Mouse (Mus musculus) cerebellum, adult 2 months (tissue): Measurements from ENCODE around the gene Adprm. TPM values are rescaled to one million over a fixed set of nuclear protein-coding genes. Genes with fewer than 3 reads are reported as not detected.
A peak's percentile ranks its signal among the peaks of the same experiment; 100 is the strongest.

Experiments used
- DNase-seq, 2 experiments: peaks; one replicate each; pipeline ENCODE4 v3.0.0; 2021
- H3K27ac ChIP-seq: fragments of 200-500 bp; 2 replicates; pipeline ENCODE4 v1.5.1; 2012; ENCODE audit warnings: low read length, control low read depth, inconsistent platforms; ENCODE audit not compliant: insufficient read depth
- H3K27me3 ChIP-seq: fragments of 200-500 bp; 2 replicates; pipeline ENCODE4 v1.6.1; 2012; ENCODE audit warnings: inconsistent platforms, mild to moderate bottlenecking, low read length, moderate library complexity; ENCODE audit not compliant: control insufficient read depth, insufficient read depth
- H3K4me1 ChIP-seq: fragments of 200-500 bp; 2 replicates; pipeline ENCODE4 v1.6.1; 2011; ENCODE audit warnings: low read length; ENCODE audit not compliant: control insufficient read depth, insufficient read depth
- H3K4me3 ChIP-seq: fragments of 200-500 bp; replicated peaks from 2 replicates; pipeline ENCODE3; 2011; ENCODE audit warnings: mild to moderate bottlenecking, low read depth, low read length, control low read depth; ENCODE audit not compliant: insufficient read depth
- CTCF ChIP-seq: fragments of 200-500 bp; IDR thresholded peaks from 2 replicates; pipeline ENCODE4 v1.5.1; 2011; ENCODE audit warnings: low read depth, mild to moderate bottlenecking, control low read depth, low read length, moderate library complexity, borderline replicate concordance; ENCODE audit not compliant: insufficient read depth
- POLR2A ChIP-seq: fragments of 200-500 bp; IDR thresholded peaks from 2 replicates; pipeline ENCODE4 v1.6.1; 2011; ENCODE audit warnings: low read length, control low read depth, borderline replicate concordance; ENCODE audit not compliant: insufficient read depth
- WGBS: fragments of 180-500 bp; shearing (Covaris S2); methylation state at CpG from one replicate; pipeline ENCODE4 v1.1.7; 2018; 5-methylcytosine and 5-hydroxymethylcytosine counted together
- polyA plus RNA-seq: library from polyadenylated mRNA; depleted of rRNA; stranded (reverse); fragments of >200 nt; gene quantifications from 2 replicates; pipeline ENCODE4 v1.2.3, GENCODE M21; 2012; rRNA removed

The Adprm gene
- polyA plus RNA-seq, 1 experiment = 28.9 TPM

GRCm38 (mm10) chr11:67001717-67002116 lies 50.7 kb downstream of the Adprm start:
- 86% methylated on average over 1 of the region's 1 CpGs for WGBS
- DNase-seq = no peak
- Histone ChIP-seq H3K4me1 (peaks cover 23% of the 10 kb centered on the region), H3K27me3 (no peaks in the 10 kb centered on the region), H3K4me3 (no peak overlapping the region), H3K27ac (no peak overlapping the region)
- TF ChIP-seq POLR2A (no peak), CTCF (no peak)

- Histone ChIP-seq H3K4me1 (peaks cover 31% of the 10 kb centered on the region), H3K4me3 (no peak overlapping the region), H3K27ac (no peak overlapping the region), H3K27me3 (no peaks in the 10 kb centered on the region)
- TF ChIP-seq CTCF (no peak), POLR2A (no peak)
- no peak for DNase-seq
- 61% methylated on average over 4 of the region's 4 CpGs for WGBS
Measured at GRCm38 (mm10) chr11:67000671-67001070, 51.7 kb downstream of the Adprm start.

GRCm38 (mm10) chr11:66998467-66999403 lies 53.7 kb downstream of the Adprm start:
- WGBS = 34% methylated on average over 14 of the region's 14 CpGs
- no peak overlapping the region for H3K4me3 ChIP-seq
- no peak overlapping the region for H3K27ac ChIP-seq
- peaks cover 32% of the 10 kb centered on the region for H3K4me1 ChIP-seq
- H3K27me3 ChIP-seq = no peaks in the 10 kb centered on the region
- TF ChIP-seq POLR2A (no peak), CTCF (no peak)
- peak; percentile 66 to 68 for DNase-seq

DNA sequence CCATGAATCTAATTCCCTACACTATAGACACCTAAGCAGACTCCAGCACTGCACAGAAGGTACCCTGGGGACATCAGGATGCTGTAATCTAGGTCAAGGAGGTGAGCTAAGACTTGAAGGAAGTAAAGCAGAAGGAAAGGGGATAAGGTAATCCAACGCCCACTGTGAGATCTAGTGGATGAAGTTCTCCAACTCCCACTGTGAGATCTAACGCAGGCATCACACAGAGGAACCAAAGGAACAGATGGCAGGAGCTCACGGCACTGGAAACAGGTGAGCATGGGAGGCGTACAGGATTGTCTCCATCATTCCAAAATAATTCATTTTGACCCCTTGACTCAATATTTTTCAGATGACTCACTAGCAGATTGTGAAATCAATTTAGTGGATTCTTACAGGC lies 55.9 kb downstream of the Adprm start:
- H3K27me3 ChIP-seq = no peaks in the 10 kb centered on the region
- 14% methylated on average over 4 of the region's 4 CpGs for WGBS
- TF ChIP-seq POLR2A (no peak), CTCF (no peak)
- H3K27ac ChIP-seq = no peak overlapping the region
- DNase-seq = peak; percentile 47 to 74
- H3K4me1 ChIP-seq = peaks cover 33% of the 10 kb centered on the region
- no peak overlapping the region for H3K4me3 ChIP-seq

GRCm38 (mm10) chr11:66993674-66994073 lies 58.7 kb downstream of the Adprm start:
- DNase-seq = no peak
- Histone ChIP-seq H3K4me1 (peaks cover 27% of the 10 kb centered on the region), H3K27ac (no peak overlapping the region), H3K27me3 (no peaks in the 10 kb centered on the region), H3K4me3 (no peak overlapping the region)
- 6% methylated on average over 1 of the region's 1 CpGs for WGBS
- TF ChIP-seq CTCF (no peak), POLR2A (no peak)

DNA sequence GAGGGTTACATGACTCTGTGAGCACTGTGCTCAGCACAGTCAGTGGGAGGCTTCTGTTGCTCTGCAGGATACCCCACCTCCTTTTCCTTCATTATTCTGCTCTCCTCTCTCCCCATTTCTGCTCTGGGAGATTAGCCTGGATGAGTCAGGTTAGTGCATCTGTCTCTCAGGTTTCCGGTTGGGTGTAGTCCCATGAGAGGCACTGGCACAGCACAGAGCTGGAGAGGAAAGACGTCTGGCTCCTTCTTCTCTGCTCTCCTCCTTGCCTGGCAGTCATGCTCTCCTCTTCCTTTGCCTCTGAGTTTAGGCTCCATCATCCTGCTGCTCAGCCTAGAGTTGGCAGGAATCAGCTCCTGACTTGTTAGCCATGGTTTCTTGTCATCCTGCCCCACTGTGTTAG lies 60.2 kb downstream of the Adprm start:
- Histone ChIP-seq H3K27ac (no peak overlapping the region), H3K4me3 (no peak overlapping the region), H3K27me3 (no peaks in the 10 kb centered on the region), H3K4me1 (peaks cover 15% of the 10 kb centered on the region; the same call in 1 of the 2 replicates)
- no peak for DNase-seq
- 67% methylated on average over 2 of the region's 2 CpGs for WGBS
- TF ChIP-seq POLR2A (no peak), CTCF (no peak)

Other genes starting within 250 kb of the Adprm start
- gene Pirt, start 140.6 kb downstream of the Adprm start, polyA plus RNA-seq = 0.35 and 0.43 TPM in 2 replicates
- gene Tmem238l, start 96.0 kb downstream of the Adprm start, polyA plus RNA-seq = not detected in 2 replicates
- 0.75 and 1.5 TPM in 2 replicates for gene Tmem220, start 27.4 kb downstream of the Adprm start, polyA plus RNA-seq
- gene Sco1, start 76 bp upstream of the Adprm start, polyA plus RNA-seq = 7.4 and 8.6 TPM in 2 replicates
- gene Myh3, start 25.7 kb upstream of the Adprm start, polyA plus RNA-seq = 0.08 and 0.11 TPM in 2 replicates
- not detected in 2 replicates for gene Myh2, start 118.4 kb upstream of the Adprm start, polyA plus RNA-seq
- not detected in 2 replicates for gene Myh1, start 147.5 kb upstream of the Adprm start, polyA plus RNA-seq
- gene Myh4, start 185.4 kb upstream of the Adprm start, polyA plus RNA-seq = 0.02 TPM in 1 of 2 replicates, not detected in the other
- 0.03 TPM in 2 replicates for gene Myh8, start 224.5 kb upstream of the Adprm start, polyA plus RNA-seq